Mouse (Mus musculus): ENCODE data around the gene Zfp784. TPM values are rescaled to one million over a fixed set of nuclear protein-coding genes. Genes with fewer than 3 reads are reported as not detected.
A peak's percentile ranks its signal among the peaks of the same experiment; 100 is the strongest.

Zfp784 gene
- total RNA-seq, 2 experiments from 2014 or later = 5.2 to 6.1 TPM

- intact Hi-C loops (cut with DNase I) = loop anchor here (2.0 to 10.0 kb wide), 3 partner anchors 43 to 565 kb away; partner anchors contain the start of gene Rasl2-9
- DNase-seq = peak; percentile 70 to 72
Measured at GRCm38 (mm10) chr7:5060239-5060731, 22.0 kb upstream of the Zfp784 start.

- no peak for DNase-seq
- intact Hi-C loops (cut with DNase I) = loop anchor here (10.0 kb wide), 2 partner anchors 195 to 265 kb away; partner anchors contain the start of gene Rpl28
Measured at GRCm38 (mm10) chr7:5059421-5059820, 21.2 kb upstream of the Zfp784 start.

GRCm38 (mm10) chr7:5058631-5059030 is 20.4 kb upstream of the Zfp784 start:
- intact Hi-C loops (cut with DNase I) = loop anchor here (10.0 kb wide), 2 partner anchors 194 to 264 kb away; partner anchors contain the start of gene Rpl28
- no peak for DNase-seq

GRCm38 (mm10) chr7:5057804-5058203 is 19.6 kb upstream of the Zfp784 start:
- DNase-seq = no peak
- intact Hi-C loops (cut with DNase I) = loop anchor here (10.0 kb wide), 2 partner anchors 193 to 263 kb away; partner anchors contain the start of gene Rpl28

GRCm38 (mm10) chr7:5057381-5057780 is 19.1 kb upstream of the Zfp784 start:
- DNase-seq = no peak
- intact Hi-C loops (cut with DNase I) = loop anchor here (10.0 kb wide), 2 partner anchors 193 to 263 kb away; partner anchors contain the start of gene Rpl28

- no peak for DNase-seq
- intact Hi-C loops (cut with DNase I) = loop anchor here (10.0 kb wide), 2 partner anchors 192 to 262 kb away; partner anchors contain the start of gene Rpl28
Measured at GRCm38 (mm10) chr7:5056651-5057263, 18.5 kb upstream of the Zfp784 start.

GRCm38 (mm10) chr7:5053456-5054179 is 15.4 kb upstream of the Zfp784 start:
- intact Hi-C loops (cut with DNase I) = loop anchor here (10.0 kb wide), 2 partner anchors 189 to 259 kb away; partner anchors contain the start of gene Rpl28

GRCm38 (mm10) chr7:5052931-5053343 is 14.7 kb upstream of the Zfp784 start:
- intact Hi-C loops (cut with DNase I) = loop anchor here (10.0 kb wide), 2 partner anchors 188 to 258 kb away; partner anchors contain the start of gene Rpl28
- DNase-seq = no peak

More at GRCm38 (mm10) chr7:5053456-5054179, 15.4 kb upstream of the Zfp784 start:
- DNase-seq = no peak

- intact Hi-C loops (cut with DNase I) = loop anchor here (10.0 kb wide), 2 partner anchors 188 to 258 kb away; partner anchors contain the start of gene Rpl28
- DNase-seq = no peak
Measured at GRCm38 (mm10) chr7:5052438-5052837, 14.2 kb upstream of the Zfp784 start.

- DNase-seq = peak; percentile 78 to 88
- intact Hi-C loops (cut with DNase I) = loop anchor here (2.0 to 10.0 kb wide), 3 partner anchors 55 to 257 kb away; partner anchors contain the start of genes Rpl28 and Zfp579
Measured at GRCm38 (mm10) chr7:5051193-5052192, 13.2 kb upstream of the Zfp784 start, which contains the start of gene Zfp580. Gene Zfp580, plus strand, starts transcription at chr7:5051538.

- peak in 1 of 2 experiments; percentile 35 for DNase-seq
- intact Hi-C loops (cut with DNase I) = loop anchor here (1.0 to 10.0 kb wide), 3 partner anchors 104 to 493 kb away; partner anchors contain the start of gene Ube2s
Measured at GRCm38 (mm10) chr7:5047313-5047712, 9.1 kb upstream of the Zfp784 start.

- DNase-seq = no peak
- intact Hi-C loops (cut with DNase I) = loop anchor here (10.0 kb wide), 2 partner anchors 231 to 491 kb away; partner anchors contain the start of gene Ube2s
Measured at GRCm38 (mm10) chr7:5046112-5046511, 7.9 kb upstream of the Zfp784 start.

- no peak for DNase-seq
- intact Hi-C loops (cut with DNase I) = loop anchor here (10.0 kb wide), 2 partner anchors 230 to 490 kb away; partner anchors contain the start of gene Ube2s
Measured at GRCm38 (mm10) chr7:5044981-5045380, 6.7 kb upstream of the Zfp784 start.

GRCm38 (mm10) chr7:5038940-5039339 is 694 bp upstream of the Zfp784 start:
- intact Hi-C loops (cut with DNase I) = no loop called here
- no peak for DNase-seq

- intact Hi-C loops (cut with DNase I) = loop anchor here (2.0 kb wide), 1 partner anchor 15 kb away; no protein-coding TSS in a partner anchor
- DNase-seq = no peak
Measured at GRCm38 (mm10) chr7:5037467-5037866, 779 bp downstream of the Zfp784 start.

- intact Hi-C loops (cut with DNase I) = loop anchor here (2.0 kb wide), 1 partner anchor 14 kb away; no protein-coding TSS in a partner anchor
- no peak for DNase-seq
Measured at GRCm38 (mm10) chr7:5037026-5037425, 1.2 kb downstream of the Zfp784 start.

GRCm38 (mm10) chr7:5036136-5036535 is 2.1 kb downstream of the Zfp784 start:
- intact Hi-C loops (cut with DNase I) = loop anchor here (2.0 kb wide), 1 partner anchor 13 kb away; no protein-coding TSS in a partner anchor

GRCm38 (mm10) chr7:5035628-5036027 is 2.6 kb downstream of the Zfp784 start:
- intact Hi-C loops (cut with DNase I) = loop anchor here (2.0 kb wide), 1 partner anchor 13 kb away; no protein-coding TSS in a partner anchor
- DNase-seq = no peak

More at GRCm38 (mm10) chr7:5036136-5036535, 2.1 kb downstream of the Zfp784 start:
- DNase-seq = no peak

GRCm38 (mm10) chr7:5033818-5034217 is 4.4 kb downstream of the Zfp784 start, which contains the start of gene 4632433K11Rik:
Gene 4632433K11Rik, plus strand, starts transcription at chr7:5034118.
- intact Hi-C loops (cut with DNase I) = no loop called here

More at GRCm38 (mm10) chr7:5033818-5034217, 4.4 kb downstream of the Zfp784 start, which contains the start of gene 4632433K11Rik:
- DNase-seq = no peak

All from heart, postnatal 36 days (tissue).